Mouse (Mus musculus): ENCODE measurements around the gene Gm37240. TPM values are rescaled to one million over a fixed set of nuclear protein-coding genes. Genes with fewer than 3 reads are reported as not detected.

Gene Gm37240
- polyA plus RNA-seq, 1 experiment: not detected

DNA sequence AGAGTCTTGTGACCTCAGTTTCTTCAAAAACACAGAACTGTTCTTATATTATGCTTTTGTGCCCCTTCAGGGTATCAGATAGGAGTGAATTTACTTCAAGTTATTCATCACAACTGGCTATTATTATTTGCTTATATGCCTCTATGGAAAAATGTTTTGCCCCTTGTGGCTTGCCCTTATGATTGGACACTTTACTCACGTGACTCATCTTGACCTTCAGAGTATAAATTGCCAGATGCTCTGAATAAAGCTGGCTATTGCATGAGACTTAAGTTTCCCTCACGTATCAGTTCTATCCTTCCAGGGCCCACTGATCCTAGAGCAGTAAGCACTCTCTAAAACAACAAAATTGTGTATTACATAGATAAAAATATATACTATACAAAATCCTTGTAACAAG is 1385.2 kb downstream of the Gm37240 start:
- no peak for TF ChIP-seq GATA1 (IDR thresholded peaks at IDR 0.05; ENCODE audit: low read length)

- TF ChIP-seq GATA1 (IDR thresholded peaks at IDR 0.05; ENCODE audit: low read length): no peak
These were observed 1386.8 kb downstream of the Gm37240 start for GRCm38 (mm10) chr3:84500491-84500890.

DNA sequence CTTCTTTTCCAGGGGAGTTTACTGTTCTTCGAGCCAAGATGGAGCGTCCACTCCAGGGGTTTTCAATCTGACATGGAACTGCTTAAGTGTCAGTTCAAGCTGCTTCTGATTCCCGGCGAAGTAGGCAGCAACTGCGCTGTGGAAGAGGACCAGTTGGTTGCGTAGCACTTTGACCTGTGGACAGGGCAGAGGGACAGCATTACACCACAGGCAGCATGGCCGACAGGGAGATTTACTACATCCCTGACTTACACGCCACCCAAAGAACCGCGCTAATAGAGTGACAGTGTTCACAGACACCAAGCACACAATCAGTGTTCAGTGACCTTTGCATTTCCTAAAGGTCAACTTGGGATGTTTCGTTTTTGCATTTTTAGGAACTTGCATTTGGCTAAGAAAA is 1389.6 kb downstream of the Gm37240 start:
- no peak for TF ChIP-seq GATA1 (IDR thresholded peaks at IDR 0.05; ENCODE audit: low read length)

DNA sequence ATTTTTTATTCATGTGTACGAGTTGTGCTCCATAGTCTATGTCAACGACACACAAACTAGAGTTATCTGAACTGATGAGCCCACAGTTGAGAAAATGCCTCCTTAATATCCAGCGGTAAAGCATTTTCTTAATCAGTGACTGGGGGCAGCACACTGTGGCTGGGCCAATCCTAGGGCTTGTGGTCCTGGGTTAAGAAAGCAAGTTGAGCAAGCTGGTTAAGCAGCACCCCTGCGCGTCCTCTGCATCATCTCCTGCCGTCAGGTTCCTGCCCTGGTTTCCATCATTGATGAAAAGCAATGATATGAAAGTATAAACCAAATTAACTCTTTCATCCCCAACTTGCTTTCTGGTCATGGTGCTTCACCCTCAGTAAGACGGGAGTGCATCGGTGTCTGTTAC is 1394.7 kb downstream of the Gm37240 start:
- no peak for TF ChIP-seq GATA1 (IDR thresholded peaks at IDR 0.05; ENCODE audit: low read length)

- TF ChIP-seq GATA1 (IDR thresholded peaks at IDR 0.05; ENCODE audit: low read length): no peak
These were observed 1395.2 kb downstream of the Gm37240 start for GRCm38 (mm10) chr3:84492148-84492547.

DNA sequence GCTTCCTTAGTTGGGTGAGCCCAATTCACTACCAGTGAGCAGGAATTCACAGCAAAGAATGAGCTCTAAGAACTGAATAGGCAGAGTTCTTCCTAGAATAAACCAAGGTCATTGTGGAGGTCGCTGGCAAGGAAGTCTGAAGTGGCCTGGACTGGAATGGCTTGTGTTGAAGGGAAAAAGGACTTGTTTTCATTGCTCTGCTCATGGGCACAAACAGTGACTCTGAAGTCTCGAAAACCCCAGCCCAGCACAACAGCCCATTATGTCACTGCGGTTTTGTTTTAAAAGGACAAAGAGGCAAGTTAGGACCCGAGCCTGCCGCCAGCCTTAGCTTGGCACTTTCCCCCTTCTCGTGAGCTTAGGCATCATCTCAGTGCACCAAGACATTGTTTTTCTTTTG is 1398.6 kb downstream of the Gm37240 start:
- TF ChIP-seq GATA1 (IDR thresholded peaks at IDR 0.05; ENCODE audit: low read length): no peak

- no peak for TF ChIP-seq GATA1 (IDR thresholded peaks at IDR 0.05; ENCODE audit: low read length)
These were observed 1402.4 kb downstream of the Gm37240 start for GRCm38 (mm10) chr3:84484891-84485290.

- no peak for TF ChIP-seq GATA1 (IDR thresholded peaks at IDR 0.05; ENCODE audit: low read length)
These were observed 1403.0 kb downstream of the Gm37240 start for GRCm38 (mm10) chr3:84484333-84484732.

DNA sequence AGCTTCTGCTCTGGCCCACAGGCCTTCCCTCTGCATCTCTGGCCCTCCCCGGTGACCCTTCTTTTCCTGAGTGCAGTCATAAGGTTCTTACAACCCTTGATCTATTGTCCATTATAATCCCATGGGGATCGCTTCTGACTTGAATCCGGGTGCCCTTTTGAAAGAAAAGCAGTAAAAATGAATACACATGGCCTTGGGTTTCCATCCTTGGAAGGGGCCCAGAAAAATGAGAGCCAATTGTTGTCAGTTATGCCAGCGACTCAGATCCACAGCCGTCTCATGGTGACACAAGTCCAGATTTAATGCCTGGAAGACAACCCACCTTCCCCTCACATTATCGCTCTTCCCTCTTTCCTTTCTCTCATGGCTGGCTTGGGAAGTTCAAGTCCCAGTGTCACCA is 1405.2 kb downstream of the Gm37240 start:
- TF ChIP-seq GATA1 (IDR thresholded peaks at IDR 0.05; ENCODE audit: low read length): no peak

DNA sequence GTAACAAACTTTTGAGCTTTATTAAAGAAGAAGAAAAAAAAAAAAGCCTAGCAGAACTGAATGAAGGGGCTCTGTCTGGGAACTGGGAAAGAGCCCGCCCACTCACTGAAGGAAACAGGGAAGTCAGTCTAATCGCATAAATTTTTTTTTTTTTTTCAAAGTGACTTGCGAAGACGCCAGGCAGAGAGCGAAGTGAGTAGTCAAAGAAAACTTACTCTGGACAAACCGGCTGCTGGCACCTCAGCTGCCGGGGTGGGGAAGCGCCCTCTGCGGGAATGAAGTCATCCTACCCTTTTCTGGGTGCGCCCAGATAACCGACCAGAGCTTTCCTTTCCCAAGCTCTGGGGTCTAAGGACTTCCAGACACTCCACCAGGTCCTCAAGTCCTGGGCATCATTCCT is 1406.2 kb downstream of the Gm37240 start:
- TF ChIP-seq GATA1 (IDR thresholded peaks at IDR 0.05; ENCODE audit: low read length): no peak

GRCm38 (mm10) chr3:84480006-84480897 is 1407.1 kb downstream of the Gm37240 start, which contains the start of gene Fhdc1:
TSS of gene Fhdc1 (minus strand) at chr3:84480429.
- TF ChIP-seq GATA1 (IDR thresholded peaks at IDR 0.05; ENCODE audit: low read length): no peak

GRCm38 (mm10) chr3:84479293-84480005 is 1407.9 kb downstream of the Gm37240 start:
- no peak for TF ChIP-seq GATA1 (IDR thresholded peaks at IDR 0.05; ENCODE audit: low read length)

DNA sequence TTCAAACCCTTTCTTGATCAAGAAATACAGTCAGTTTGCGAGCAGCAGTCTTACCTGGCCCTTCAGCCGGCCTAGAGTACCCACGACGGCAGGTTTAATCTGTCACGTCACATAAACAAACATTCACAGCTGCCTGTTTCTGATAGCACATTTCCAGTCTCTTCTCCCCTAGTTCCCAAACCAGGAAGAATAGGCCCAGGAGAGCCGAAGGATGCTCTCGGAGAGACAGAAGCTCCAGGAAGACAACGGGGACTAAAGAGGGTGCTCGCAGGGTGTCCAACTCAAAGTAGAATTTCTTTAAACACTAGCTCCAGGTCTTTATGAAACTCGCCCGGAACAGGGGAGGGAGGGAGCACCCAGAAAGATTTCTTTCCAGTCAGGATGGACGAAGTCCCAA is 1408.4 kb downstream of the Gm37240 start:
- TF ChIP-seq GATA1 (IDR thresholded peaks at IDR 0.05; ENCODE audit: low read length): no peak

- TF ChIP-seq GATA1 (IDR thresholded peaks at IDR 0.05; ENCODE audit: low read length): no peak
These were observed 1409.1 kb downstream of the Gm37240 start for GRCm38 (mm10) chr3:84478195-84478594.

DNA sequence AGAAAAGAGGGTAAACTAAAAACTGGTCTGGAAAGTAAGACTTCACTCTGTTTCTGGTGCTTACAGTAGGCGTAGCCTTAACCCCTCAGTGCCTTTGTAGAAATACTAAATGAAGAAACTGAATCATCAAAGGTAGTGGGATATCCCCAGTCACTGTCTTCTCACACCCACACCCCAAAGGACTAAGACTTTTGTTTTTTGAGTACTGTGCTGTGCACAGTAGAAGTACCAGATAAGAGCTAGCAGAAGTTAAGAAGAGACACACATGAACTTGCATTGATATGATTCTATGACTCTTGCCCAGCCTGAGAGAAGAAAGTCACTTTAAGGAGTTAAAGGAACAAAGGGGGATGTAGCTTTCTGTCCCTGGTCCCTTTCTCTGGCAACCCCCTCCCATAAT is 1409.8 kb downstream of the Gm37240 start:
- no peak for TF ChIP-seq GATA1 (IDR thresholded peaks at IDR 0.05; ENCODE audit: low read length)

DNA sequence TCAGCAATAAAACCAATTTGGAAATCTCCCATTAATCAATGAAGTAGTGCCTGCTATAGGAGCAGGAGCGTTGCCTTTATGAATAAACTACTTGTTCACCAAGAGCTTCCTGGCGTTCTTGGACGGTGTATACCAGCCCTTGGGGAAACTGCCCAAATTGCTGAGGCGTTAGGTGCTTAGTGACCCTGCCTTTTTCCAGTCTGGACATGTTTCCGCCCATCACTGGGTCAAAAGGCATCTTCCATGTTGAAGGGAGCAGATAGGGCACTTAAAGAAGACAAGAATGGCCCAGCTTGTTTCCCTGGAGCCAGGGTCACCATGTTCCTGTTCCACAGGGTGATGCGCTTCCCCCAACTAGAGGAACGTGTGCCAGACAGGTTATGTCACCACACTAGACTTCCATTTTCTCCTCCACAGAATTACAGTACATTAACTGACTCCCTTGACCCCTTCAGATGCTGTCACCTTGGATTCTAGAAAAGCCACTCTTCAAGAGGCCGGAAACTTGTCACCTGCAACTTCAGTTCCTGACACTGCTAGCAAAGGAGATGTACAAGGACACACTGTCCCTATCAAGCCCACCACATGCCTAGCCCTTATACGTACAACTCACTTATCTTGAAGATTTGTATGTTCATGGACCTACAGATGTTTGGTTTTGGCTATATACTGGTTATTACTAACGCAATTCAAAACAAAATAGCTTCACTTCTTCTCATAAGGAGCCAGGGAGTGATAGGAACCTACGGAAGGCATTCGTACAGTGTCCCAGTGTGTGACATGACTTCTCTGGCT is 1412.1 kb downstream of the Gm37240 start:
- TF ChIP-seq GATA1 (IDR thresholded peaks at IDR 0.05; ENCODE audit: low read length): no peak

Data from G1E-ER4 (cell line).